Mouse (Mus musculus) MEL (cell line): ENCODE results near the gene Nudt15. TPM values are rescaled to one million over a fixed set of nuclear protein-coding genes. Genes with fewer than 3 reads are reported as not detected.

Experiments used
- DNase-seq: peaks from one replicate; pipeline ENCODE4 v3.0.0; 2011; ENCODE audit warnings: low read depth, low spot score
- H3K27ac ChIP-seq: 2 replicates; pipeline ENCODE4 v1.5.1; 2012; ENCODE audit warnings: low read depth, mild to moderate bottlenecking, control low read depth, low read length, moderate library complexity; ENCODE audit not compliant: control insufficient read depth
- H3K27me3 ChIP-seq, 2 experiments: fragments of 150-350 bp in 1 of 2; sonication (generic) in 1 of 2; 2 replicates each; pipeline ENCODE4 v1.6.1; 2012; ENCODE audit warnings: low read length in 2 of 2, mild to moderate bottlenecking in 2 of 2, improper control_type of control experiment in 1 of 2, moderate library complexity in 1 of 2; ENCODE audit not compliant: insufficient read depth in 2 of 2, control insufficient read depth in 1 of 2
- H3K36me3 ChIP-seq, 2 experiments: 2 replicates each; pipeline ENCODE4 v1.6.1; 2012 to 2014; ENCODE audit warnings: low read length in 2 of 2, improper control_type of control experiment in 1 of 2, inconsistent platforms in 1 of 2, mild to moderate bottlenecking in 1 of 2; ENCODE audit not compliant: insufficient read depth in 2 of 2, control insufficient read depth in 1 of 2
- H3K4me1 ChIP-seq, 2 experiments: fragments of 150-350 bp in 1 of 2; sonication (generic) in 1 of 2; 2 replicates each; pipeline ENCODE4 v1.6.1; 2012; ENCODE audit warnings: low read length in 2 of 2, improper control_type of control experiment in 1 of 2, mild to moderate bottlenecking in 1 of 2; ENCODE audit not compliant: insufficient read depth in 2 of 2, control insufficient read depth in 1 of 2
- H3K4me3 ChIP-seq, 2 experiments: fragments of 150-350 bp in 1 of 2; sonication (generic) in 1 of 2; 2 replicates each; pipeline ENCODE4 v1.5.1; 2012; ENCODE audit warnings: low read depth in 2 of 2, low read length in 2 of 2, mild to moderate bottlenecking in 2 of 2, moderate library complexity in 2 of 2, control low read depth in 1 of 2, improper control_type of control experiment in 1 of 2; ENCODE audit not compliant: control insufficient read depth in 1 of 2, insufficient read depth in 1 of 2
- H3K79me2 ChIP-seq: 2 replicates; pipeline ENCODE4 v1.6.1; 2012; ENCODE audit warnings: mild to moderate bottlenecking, low read length, moderate library complexity; ENCODE audit not compliant: control insufficient read depth, poor library complexity, insufficient read depth
- H3K9ac ChIP-seq: 2 replicates; pipeline ENCODE4 v1.6.1; 2012; ENCODE audit warnings: low read depth, mild to moderate bottlenecking, control low read depth, low read length, moderate library complexity; ENCODE audit not compliant: control insufficient read depth, poor library complexity, severe bottlenecking
- H3K9me3 ChIP-seq: fragments of 150-350 bp; sonication (generic); replicated peaks from 2 replicates; pipeline ENCODE4 v1.6.1; 2012; ENCODE audit warnings: mild to moderate bottlenecking, low read length, improper control_type of control experiment, moderate library complexity; ENCODE audit not compliant: insufficient read depth
- CHD1 ChIP-seq: IDR thresholded peaks from 2 replicates; pipeline ENCODE4 v1.6.1; 2012; ENCODE audit warnings: low read depth, mild to moderate bottlenecking, inconsistent platforms, low read length, improper control_type of control experiment
- CHD2 ChIP-seq: IDR thresholded peaks from 2 replicates; pipeline ENCODE4 v1.6.1; 2011; ENCODE audit warnings: low read length, improper control_type of control experiment
- GATA1 ChIP-seq: IDR thresholded peaks from 2 replicates; pipeline ENCODE4 v1.6.1; 2011; ENCODE audit warnings: low read depth, low read length, improper control_type of control experiment
- MAFK ChIP-seq: IDR thresholded peaks from 2 replicates; pipeline ENCODE4 v1.6.1; 2011; ENCODE audit warnings: low read depth, mild to moderate bottlenecking, low read length, improper control_type of control experiment, borderline replicate concordance
- MAX ChIP-seq: IDR thresholded peaks from 2 replicates; pipeline ENCODE4 v1.6.1; 2011; ENCODE audit warnings: low read length, improper control_type of control experiment
- MAZ ChIP-seq: IDR thresholded peaks from 2 replicates; pipeline ENCODE4 v1.6.1; 2012; ENCODE audit warnings: low read depth, mild to moderate bottlenecking, inconsistent platforms, low read length, improper control_type of control experiment
- MEF2A ChIP-seq: IDR thresholded peaks from 2 replicates; pipeline ENCODE4 v1.6.1; 2014; ENCODE audit warnings: low read depth, mild to moderate bottlenecking, inconsistent platforms, low read length, improper control_type of control experiment; ENCODE audit not compliant: poor library complexity, insufficient replicate concordance, severe bottlenecking; ENCODE audit errors: extremely low read depth
- MXI1 ChIP-seq: IDR thresholded peaks from 2 replicates; pipeline ENCODE4 v1.6.1; 2011; ENCODE audit warnings: mild to moderate bottlenecking, low read depth, low read length, improper control_type of control experiment
- POLR2AphosphoS2 ChIP-seq: IDR thresholded peaks from 2 replicates; pipeline ENCODE4 v1.6.1; 2011; ENCODE audit warnings: low read length, improper control_type of control experiment
- RAD21 ChIP-seq: IDR thresholded peaks from 2 replicates; pipeline ENCODE4 v1.6.1; 2011; ENCODE audit warnings: mild to moderate bottlenecking, low read depth, low read length, improper control_type of control experiment
- TBP ChIP-seq: IDR thresholded peaks from 2 replicates; pipeline ENCODE4 v1.8.0; 2011; ENCODE audit warnings: low read depth, low read length, improper control_type of control experiment
- TCF12 ChIP-seq: IDR thresholded peaks from 2 replicates; pipeline ENCODE4 v1.6.1; 2014; ENCODE audit warnings: low read depth, mild to moderate bottlenecking, inconsistent platforms, low read length, improper control_type of control experiment, moderate library complexity
- USF1 ChIP-seq: IDR thresholded peaks from 2 replicates; pipeline ENCODE4 v1.6.1; 2014; ENCODE audit warnings: low read depth, mild to moderate bottlenecking, inconsistent platforms, low read length, improper control_type of control experiment, moderate library complexity
- USF2 ChIP-seq, 2 experiments: IDR thresholded peaks; 2 replicates each; pipeline ENCODE4 v1.6.1; 2011 to 2012; ENCODE audit warnings: improper control_type of control experiment in 2 of 2, low read length in 2 of 2, borderline replicate concordance in 1 of 2, inconsistent platforms in 1 of 2, low read depth in 1 of 2, mild to moderate bottlenecking in 1 of 2; ENCODE audit not compliant: insufficient read depth in 1 of 2
- ZC3H11A ChIP-seq: IDR thresholded peaks from 2 replicates; pipeline ENCODE4 v1.6.1; 2012; ENCODE audit warnings: low read depth, mild to moderate bottlenecking, inconsistent platforms, low read length, improper control_type of control experiment
- polyA plus RNA-seq, 2 experiments: library from polyadenylated mRNA; stranded (reverse) in 1 of 2; unstranded in 1 of 2; fragments of >175 nt in 1 of 2; fragments of >200 nt in 1 of 2; gene quantifications; 2 replicates each; pipeline versions ENCODE4 v1.2.1 to v1.2.4; 2012; ENCODE audit warnings: low replicate concordance in 2 of 2, low read depth in 1 of 2; ENCODE audit not compliant: insufficient read length in 2 of 2, insufficient read depth in 1 of 2, missing spikeins in 1 of 2
- total RNA-seq: library from RNA; depleted of rRNA; stranded (reverse); fragments of 300-350 nt; gene quantifications from 2 replicates; pipeline ENCODE4 v1.2.3, GENCODE M21; 2012

The Nudt15 gene
- total and polyA plus RNA-seq, 3 experiments: 8.8 to 12.3 TPM; not detected in 1

GRCm38 (mm10) chr14:73535641-73536040 is 12.4 kb downstream of the Nudt15 start:
- no peak for DNase-seq
- Histone ChIP-seq H3K4me1 (no peaks in the 10 kb centered on the region), H3K79me2 (no peaks in the 10 kb centered on the region), H3K27ac (no peak overlapping the region), H3K4me3 (no peak overlapping the region), H3K27me3 (peaks cover 6 to 8% of the 10 kb centered on the region in 2 experiments), H3K9me3 (no peaks in the 10 kb centered on the region), H3K36me3 (no peaks in the 10 kb centered on the region), H3K9ac (no peak overlapping the region)
- TF ChIP-seq CHD2: no peak
- TF ChIP-seq TCF12: no peak
- no peak for TF ChIP-seq ZC3H11A
- TF ChIP-seq MAFK: no peak
- TF ChIP-seq MAZ: no peak
- TF ChIP-seq TBP: no peak
- TF ChIP-seq GATA1: no peak
- TF ChIP-seq RAD21: no peak
- TF ChIP-seq CHD1: no peak
- no peak for TF ChIP-seq MXI1
- no peak for TF ChIP-seq MAX

GRCm38 (mm10) chr14:73533755-73534465 is 14.1 kb downstream of the Nudt15 start:
- Histone ChIP-seq H3K27ac (no peak overlapping the region), H3K36me3 (peaks cover 0 to 4% of the 10 kb centered on the region in 2 experiments; a peak in 2 of 4 replicates), H3K4me3 (no peak overlapping the region), H3K4me1 (peaks cover 0 to 8% of the 10 kb centered on the region in 2 experiments; a peak in 3 of 4 replicates), H3K27me3 (peaks cover 6 to 8% of the 10 kb centered on the region in 2 experiments), H3K9ac (no peak overlapping the region), H3K79me2 (no peaks in the 10 kb centered on the region), H3K9me3 (no peaks in the 10 kb centered on the region)
- TF ChIP-seq USF1: peak; percentile 44; the same call in 1 of the 2 replicates
- no peak for TF ChIP-seq MEF2A
- no peak for TF ChIP-seq POLR2AphosphoS2
- TF ChIP-seq RAD21: no peak
- TF ChIP-seq USF2 (IDR thresholded peaks at IDR 0.05; ENCODE audit: borderline replicate concordance in 1 of 2, insufficient read depth in 1 of 2, low read depth in 1 of 2, low read length in 2 of 2): 0 out of 4 replicates have a peak, but pooled peaks of 1 of the 2 experiments have one; percentile 5
- DNase-seq: no peak
